Mouse (Mus musculus) right cerebral cortex, adult 18-20 months (tissue): ENCODE results near the gene Dock10.

Source experiments
- DNase-seq: peaks from one replicate; pipeline ENCODE4 v3.0.0; 2022; ENCODE audit warnings: mixed read lengths

Gene Dock10

DNA sequence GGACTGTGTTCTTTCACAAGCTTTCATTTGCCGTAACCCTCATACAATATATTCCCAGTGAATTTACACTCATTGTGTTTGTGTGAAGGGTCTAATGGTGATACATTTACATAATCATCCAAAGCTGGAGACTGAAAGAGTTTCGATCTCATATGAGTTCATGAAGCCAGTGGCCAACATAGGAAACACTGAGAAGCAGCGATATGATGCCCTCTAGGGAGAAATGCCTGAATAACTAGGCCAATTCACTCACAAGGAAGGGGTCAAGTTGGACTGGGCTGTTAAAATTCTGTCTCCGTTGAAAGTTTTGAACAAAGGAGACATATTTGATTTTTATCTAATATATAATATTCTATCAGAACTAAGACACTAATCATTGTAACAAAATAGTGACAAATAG is 30.9 kb downstream of the Dock10 start:
- no peak for DNase-seq

DNA sequence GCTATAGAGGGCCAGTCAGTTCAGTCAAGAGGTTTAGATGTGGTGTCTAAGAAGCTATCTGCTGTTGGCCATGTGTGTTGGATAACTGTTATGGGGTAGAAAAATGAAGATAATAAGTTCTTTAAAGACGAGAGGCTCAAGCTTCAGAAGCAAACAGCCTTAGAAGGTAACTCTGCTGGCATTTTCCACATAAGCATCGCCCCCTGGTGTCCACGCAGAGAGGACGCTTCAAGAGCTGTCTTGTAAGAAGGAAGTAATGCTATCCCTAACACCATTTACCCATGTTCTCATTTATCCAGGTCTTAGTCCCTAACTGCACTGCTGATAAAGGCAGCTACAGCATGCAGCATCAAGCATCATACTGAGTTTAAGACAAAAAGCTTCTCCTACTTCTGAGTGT is 35.7 kb downstream of the Dock10 start:
- peak; percentile 31 for DNase-seq

DNA sequence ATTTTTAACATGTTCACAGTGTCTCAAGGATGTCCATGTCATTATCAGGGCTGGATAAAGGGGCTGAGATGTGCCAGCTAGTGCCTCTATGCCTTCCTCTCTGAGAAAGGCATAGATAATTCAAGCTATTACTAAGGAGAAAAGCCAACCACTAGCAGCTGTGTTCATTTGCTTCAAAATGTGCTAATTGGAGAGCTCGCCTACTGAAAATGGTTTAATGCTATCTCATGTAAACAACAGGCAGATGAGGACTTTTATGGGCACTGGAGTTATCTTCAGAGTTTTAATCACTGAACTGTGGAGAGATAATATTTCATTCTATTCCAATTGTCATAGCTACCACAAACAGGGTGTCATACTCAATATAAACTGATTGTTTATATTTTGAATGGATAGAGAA is 36.3 kb downstream of the Dock10 start:
- no peak for DNase-seq

DNA sequence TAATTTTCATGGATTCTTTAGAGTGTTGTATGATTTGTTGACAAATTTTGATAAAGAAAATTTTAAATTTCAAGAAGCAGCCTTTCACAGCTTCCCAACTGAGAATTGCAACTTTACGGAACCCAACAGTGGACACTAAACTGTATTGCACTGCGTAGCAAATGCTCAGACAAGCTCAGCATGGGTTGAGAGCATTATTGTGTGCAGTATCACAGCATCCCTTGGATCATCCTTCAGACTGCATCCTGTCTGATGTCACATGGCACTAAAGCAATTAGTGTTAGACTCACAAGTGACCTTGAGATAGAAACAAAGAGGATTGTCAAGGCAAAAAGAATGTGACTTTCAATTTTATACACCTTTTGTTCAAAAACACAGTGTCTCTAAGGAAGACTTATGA is 37.1 kb downstream of the Dock10 start:
- DNase-seq = no peak

DNA sequence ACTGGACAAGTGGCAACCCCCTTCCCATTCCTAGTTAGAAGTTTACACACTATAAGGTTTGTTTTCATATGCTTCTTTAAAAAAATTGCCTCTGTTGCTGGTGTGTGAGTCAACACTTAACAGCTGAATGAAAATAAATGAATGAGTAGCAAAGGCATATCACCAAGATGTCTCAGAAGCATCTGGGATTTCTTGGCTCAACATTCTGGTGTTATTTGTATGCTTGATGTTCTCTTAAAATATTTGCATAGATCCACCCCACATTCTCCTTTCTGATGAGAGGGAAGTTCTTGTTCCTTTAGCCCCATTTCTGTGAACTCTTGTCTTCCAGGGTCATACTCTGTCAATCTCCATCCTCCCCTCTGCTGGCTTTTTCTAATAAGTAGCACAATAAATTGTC is 38.2 kb downstream of the Dock10 start:
- DNase-seq = no peak

DNA sequence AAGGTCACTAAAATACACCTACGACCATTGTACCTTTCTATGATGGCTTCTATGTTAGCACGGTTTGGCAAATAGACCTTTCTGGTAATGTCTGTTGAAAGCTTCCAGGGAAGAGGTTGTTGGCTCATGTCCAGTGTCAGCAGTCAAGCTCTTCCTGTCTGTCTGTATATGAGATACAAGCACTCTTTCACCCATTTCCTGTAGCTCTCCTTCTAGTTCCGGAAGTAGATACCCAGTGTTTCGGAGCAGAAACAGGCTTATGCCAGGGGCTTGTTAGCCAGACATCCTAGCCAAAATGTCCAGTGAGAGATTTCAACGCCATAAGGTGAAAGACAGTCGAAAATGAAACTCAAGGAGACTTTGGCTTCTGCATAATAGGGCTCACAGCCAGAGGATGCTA is 38.9 kb downstream of the Dock10 start:
- DNase-seq = no peak

DNA sequence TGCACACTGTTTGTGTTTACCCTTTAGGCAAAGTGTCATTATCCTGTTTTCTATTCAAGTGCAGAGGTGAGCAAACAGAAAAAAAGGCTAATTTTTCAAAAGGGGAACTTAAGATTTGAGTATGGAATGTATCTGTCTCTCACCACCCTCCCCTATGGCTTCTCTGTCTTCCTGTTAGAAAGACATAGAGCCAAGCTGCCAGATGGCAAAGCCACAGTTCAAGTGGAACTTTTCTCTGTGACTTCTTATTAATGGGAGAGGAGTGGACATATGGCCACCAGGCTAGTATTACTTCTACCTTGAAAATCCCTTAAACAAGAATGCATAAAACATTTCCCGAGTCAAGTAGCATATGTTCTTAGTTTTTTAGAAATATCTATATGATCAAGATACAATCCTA is 39.7 kb downstream of the Dock10 start:
- no peak for DNase-seq

DNA sequence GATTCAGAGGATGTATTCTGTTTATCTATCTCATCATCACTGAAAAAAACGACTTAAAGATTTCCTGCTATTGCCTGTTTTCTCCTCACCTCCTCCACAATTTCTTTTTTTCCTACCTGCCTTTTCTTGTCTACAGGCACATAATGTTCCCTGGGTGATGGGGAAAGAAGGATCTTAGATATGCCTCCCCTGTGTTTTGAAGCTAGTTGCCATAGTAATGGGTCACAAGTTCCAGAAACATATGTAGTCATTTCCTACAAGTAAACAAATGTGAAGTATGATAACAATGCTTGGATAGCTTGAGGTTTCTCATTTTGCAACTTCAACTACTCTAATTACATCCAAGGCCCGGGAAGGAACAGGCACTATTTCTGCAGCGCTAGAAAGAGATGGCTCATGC is 42.4 kb downstream of the Dock10 start:
- no peak for DNase-seq

DNA sequence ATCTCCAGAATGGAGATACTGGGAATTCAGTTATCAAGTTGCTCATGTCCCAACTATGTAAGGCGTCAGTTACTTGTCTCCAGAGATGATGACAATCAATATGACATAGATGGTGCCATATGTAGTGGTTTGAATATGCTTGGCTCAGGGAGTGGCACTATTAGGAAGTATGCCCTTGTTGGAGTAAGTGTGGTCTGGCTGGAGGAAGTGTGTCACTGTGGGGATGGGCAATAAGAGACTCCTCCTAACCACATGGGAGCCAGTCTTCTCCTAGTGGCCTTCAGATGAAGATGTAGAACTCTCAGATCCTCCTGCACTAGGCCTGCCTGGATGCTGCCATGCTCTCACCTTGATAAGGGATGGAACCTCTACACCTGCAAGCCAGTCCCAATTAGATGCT is 44.4 kb downstream of the Dock10 start:
- no peak for DNase-seq

DNA sequence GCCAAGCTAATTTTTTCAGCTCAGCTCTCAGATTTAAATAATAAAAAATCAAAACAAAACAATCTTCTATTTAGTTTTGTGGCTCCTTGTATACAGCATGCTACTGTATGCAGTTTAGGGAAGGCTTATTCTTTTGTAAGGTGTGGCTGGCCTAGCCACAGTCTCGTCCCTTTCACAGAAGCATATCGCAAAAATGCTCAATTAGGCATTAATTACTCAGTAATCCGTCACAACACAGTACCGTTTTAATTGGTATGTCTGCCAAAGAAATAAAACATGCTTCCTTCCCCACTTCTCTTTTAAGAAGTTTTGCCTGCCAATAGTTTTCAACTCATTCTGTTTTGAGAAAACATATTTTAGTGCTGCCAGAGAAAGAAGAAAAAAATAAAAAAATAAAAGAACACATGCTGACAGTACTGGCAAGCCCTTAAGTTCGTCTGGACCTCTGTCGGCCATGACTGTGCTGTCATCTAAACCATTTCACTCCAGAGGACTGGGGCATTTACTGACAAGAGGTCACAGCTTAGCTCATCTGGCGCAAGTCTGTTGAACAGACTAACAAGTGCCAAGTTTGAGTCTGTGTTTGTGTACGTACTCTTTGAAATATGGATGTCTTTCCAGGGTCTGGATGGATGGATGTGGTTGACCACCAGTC is 47.6 kb downstream of the Dock10 start:
- DNase-seq = no peak

DNA sequence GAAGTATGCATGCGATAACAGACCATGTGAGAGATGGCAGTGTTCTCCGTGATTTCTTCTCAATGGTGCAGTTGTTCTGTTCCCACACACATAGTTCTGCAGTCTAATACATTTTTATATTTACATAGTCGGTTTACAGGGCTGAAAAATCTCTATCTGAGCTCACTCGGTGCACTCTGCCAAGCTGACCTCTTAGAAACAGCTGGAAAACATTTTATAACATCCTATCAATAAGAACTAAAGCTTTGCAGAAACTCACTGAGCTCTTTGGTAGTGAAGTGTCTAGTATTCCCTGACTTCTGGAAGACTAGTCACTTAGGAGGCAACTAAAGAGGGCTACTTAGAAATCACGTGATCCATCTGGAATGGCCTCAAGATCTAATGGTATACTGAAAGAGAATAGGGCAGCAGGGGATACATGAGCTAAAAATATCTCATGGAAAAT is 48.2 kb downstream of the Dock10 start:
- DNase-seq = no peak

DNA sequence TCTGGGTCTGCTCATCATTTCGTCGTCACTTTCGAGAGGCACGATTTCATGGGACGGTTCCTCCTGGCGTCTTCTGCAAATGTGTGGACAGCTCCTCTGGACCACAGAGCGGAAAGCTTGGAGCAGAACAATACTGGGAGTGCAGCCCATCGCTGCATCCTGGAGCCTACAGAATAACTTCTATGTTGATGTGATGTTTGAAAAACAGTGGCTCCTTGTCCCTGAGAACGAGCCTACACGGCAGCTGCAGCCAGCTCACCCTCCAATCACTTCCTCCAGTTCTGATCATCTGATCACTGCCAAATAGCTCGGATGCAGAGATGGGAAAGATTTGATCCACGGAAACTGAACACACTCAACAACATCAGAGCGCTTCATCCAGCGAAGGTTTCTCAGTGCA is 49.0 kb downstream of the Dock10 start:
- DNase-seq = peak; percentile 31

DNA sequence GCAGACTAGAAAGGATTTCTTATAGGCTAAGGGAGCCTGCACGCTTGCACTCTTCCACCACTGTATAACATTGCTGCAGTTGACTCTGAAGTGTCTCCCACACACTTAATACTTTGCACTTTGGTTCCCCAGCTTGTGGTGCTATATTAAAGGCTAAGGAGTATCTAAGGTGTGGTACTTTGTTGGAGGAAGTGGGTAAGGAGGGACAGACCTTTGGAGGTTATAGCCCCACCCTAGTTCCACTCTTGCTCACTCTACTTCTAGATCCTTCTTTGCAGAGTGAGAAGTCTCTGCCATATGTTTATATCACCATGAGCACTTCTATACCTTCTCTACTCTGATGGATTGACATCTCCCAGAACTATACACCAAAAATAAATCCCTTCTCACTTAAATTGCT is 55.0 kb downstream of the Dock10 start:
- DNase-seq = no peak

DNA sequence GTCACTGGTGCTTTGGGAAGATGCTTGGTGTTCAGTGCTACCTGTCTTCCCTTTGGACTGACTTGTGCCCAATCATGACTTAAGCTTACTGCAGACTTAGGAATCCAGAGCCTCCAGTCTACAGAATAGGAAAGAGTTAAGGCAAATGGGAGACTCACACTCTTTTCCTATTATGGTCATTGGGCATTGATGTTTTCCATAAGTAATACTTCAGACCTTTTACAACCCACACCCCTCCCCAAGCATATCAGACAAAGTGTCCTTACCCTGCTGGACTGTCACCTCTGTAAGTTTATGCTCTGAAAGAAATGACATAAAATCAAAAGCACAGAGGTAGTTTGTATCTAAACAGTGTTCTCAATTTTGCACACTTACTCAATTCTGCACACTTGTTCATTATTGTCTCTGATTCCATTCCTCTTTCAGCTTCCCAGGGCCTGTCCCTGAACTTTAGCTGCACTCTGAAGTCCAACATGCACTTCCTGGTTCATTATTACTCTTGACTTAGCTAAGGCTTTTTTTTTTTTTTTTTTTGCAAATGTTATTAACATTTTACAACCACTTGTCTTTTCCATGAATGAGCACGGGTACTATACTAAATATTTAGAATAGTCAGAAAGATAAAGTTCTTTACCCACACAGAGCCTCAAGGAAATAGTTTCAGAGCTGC is 82.2 kb downstream of the Dock10 start:
- no peak for DNase-seq

DNA sequence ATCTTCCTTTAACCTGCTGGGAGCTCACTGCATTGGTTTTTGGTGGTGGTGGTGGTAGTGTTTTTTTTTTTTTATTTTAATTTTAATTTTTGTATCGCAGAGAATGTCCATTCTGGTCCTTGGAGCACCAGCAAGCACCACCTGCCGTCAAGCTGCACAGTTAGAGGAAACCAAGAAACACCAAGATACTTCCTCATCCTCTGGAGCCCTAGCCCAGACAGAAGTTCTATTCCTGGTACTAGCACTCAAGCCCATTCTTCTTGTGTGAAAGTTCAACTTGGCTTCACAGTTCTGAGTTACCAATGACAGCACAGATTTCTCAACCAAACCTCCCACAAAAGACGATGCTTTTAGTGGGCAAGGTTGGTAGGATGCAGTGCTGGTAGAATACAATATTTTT is 86.6 kb downstream of the Dock10 start:
- no peak for DNase-seq

DNA sequence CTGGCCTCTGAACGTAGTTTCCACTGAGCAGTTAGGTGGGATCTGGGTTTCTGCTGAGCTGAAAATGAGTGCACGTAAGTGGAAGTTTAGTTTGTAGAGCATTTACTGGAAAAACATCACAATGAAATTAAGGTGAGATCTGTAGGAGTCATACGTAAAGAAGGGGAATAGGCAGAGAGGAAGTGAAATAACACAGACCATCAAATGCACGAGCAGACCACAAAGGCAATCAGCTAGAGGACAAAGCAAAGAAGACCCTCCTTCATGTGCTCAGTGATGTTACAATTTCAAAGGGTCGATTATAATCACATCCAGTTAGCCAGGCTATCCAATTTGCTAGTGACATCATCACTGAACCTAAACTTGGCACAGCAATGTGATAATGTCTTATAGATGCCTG is 87.3 kb downstream of the Dock10 start:
- DNase-seq = no peak

DNA sequence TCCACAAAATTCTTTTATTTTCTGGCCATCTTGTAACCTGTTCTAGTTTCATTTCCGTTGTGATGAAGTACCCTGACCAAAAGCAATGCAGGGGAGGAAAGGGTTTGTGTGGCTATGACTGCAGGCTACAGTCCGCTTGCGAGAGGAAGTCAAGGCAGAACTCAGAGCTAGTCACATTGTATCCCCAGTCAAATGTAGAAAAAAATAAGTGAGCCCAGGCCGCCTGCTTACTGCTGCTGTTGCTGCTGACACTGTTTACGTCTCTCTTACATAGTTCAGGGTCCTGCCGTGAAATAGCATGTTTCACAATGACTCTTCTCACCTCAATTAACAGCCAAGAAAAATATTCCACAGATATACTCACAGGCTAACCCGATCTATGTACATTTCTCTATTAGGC is 87.9 kb downstream of the Dock10 start:
- DNase-seq = no peak

DNA sequence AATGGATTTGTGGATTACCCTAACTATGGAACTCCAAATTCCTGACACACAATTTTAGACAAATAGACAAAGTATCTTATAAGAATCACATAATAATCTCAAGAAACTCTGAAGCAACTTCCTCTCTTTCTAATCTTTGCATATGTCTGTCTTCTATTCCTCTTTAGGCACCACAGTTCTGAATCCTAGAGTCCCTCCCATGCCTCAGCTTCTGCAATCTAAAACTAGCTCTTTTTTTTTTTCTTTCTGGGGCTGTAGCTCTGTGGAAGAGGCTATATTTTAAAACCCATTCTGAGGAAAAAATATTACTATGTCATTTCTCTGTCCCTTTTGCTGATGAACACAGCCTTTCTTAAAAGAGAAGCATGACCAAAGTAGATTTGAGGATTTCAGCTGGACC is 92.6 kb downstream of the Dock10 start:
- DNase-seq = no peak

DNA sequence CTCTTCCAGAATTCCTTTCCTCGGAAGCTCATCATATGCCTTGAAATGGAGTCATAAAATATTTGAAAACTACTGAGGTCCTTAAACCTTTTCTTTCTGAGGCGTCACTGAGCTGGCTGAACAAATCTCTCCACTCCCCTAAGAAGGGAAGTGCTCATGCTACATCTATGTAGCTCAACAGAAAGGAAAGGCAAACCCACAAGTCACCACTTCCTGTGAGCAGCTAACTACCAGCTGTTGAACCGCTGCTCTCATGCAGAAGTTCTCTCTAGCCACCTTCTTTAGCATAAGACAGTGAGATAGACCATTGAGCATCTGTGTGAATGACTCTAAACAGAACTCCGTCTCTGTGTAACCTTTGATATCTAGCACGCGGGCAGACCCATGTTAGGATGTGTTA is 93.2 kb downstream of the Dock10 start:
- no peak for DNase-seq

DNA sequence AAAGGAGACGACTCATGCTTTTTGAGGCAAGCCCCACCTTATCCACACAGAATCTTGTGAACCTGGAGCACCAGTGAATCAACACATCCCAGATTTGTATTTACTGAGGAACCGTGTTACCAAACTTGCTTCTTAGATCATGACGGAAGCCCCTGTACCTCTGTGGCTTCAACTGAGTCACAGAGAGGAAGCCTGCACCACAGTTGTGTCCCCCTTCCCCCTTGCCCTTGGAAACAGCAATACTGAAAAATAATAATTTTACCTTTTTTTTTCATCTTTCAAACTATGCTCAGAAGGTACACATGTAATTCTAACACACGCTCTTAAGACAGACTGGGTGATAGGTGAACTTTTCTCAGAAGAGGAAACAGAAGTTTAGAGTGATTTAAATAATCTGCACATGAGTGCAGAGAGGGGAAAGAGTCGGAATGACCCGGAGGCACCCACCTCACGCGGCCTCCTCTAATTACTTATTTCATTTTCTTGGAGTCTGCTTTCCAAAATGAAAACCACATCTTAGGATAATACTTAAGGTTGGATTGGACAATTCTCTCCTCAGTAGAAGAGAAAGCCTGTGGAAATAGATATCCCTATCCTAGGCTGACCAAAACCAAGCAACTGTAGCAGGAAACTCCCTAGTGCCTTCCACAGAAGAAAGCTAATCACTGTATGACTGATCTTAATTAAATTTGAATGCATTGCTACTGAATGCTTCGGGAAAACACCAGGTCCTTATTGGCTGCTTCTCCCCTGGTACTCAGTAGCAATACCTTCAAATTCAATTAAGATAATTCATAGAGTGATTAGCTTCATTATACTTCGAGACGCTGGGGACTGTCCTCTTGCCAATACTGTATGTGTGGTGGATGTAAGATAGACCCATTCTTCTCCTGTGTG is 96.6 kb downstream of the Dock10 start:
- no peak for DNase-seq

DNA sequence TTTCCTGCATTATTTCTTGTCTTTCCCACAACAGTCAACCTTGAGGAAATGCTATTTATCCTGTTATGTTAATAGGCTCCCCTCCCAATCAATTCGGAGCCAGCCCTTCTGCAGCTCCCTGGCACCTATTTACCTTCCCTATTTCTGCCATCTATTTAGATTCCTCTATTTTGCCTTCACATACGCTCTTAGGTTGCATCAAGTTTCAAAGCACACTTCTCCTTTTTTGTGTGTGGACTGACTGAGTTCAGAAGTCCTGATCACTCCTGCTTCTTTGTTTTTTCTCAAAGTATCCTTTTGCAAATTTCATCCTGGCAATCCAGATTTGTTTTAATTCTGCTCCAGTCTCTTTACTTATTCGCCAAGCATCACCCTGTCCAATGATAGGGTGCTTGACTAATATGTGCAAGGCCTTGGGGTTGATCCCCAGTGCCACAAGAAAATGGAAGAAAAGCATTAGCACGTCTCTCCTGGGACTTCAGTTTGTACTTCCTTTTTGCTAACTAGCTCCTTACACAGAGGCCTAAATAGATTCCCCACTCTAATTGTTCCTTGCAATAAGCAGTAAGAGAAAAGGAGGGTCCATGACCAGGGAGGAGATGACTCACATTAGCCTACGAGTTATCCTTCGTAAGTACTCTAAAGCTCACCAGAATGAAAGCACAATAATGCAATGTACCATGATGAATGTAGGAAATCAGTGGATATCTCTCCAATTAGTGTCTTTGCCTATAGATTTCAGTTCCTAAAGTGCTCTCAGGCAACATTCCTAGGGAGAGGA is 98.7 kb downstream of the Dock10 start:
- no peak for DNase-seq

DNA sequence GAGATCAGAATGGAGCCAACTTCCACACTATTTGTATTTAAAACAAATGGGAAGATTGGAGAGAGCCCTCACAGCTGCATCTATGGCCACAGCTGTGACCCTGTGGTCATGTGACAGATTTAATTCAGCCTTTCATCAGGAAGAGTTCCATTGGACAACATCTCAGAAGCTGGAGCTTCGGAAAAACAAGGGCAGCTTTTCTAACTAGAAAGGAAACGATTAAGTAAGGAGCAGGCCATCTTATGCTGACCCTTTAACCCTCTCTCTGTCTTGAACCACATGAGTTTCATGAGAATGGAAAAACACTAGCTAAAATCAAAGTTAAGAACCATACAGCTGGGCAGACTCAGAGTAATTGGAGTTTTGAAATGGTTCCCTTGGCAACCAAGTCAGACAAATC is 101.9 kb downstream of the Dock10 start:
- no peak for DNase-seq

DNA sequence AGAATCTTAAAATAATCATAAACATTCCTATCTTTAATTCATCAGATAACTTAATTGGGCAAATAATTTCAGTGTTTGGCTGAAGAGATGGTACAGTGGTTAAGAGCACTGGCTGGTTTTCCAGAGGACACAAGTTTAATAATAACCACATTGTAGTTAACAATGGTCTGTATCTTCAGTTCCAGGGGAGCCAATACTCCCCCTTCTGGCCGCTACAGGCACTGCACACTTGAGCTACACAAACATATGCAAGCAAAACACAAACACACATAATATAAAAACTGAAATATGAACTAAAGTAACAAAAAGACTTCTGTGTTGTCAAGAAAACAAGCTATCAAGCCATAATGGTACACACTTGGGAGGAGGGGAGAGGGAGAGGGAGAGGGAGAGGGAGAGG is 102.5 kb downstream of the Dock10 start:
- DNase-seq = no peak
